Mouse (Mus musculus): Measurements from ENCODE around the gene Arhgap17.

The Arhgap17 gene

DNA sequence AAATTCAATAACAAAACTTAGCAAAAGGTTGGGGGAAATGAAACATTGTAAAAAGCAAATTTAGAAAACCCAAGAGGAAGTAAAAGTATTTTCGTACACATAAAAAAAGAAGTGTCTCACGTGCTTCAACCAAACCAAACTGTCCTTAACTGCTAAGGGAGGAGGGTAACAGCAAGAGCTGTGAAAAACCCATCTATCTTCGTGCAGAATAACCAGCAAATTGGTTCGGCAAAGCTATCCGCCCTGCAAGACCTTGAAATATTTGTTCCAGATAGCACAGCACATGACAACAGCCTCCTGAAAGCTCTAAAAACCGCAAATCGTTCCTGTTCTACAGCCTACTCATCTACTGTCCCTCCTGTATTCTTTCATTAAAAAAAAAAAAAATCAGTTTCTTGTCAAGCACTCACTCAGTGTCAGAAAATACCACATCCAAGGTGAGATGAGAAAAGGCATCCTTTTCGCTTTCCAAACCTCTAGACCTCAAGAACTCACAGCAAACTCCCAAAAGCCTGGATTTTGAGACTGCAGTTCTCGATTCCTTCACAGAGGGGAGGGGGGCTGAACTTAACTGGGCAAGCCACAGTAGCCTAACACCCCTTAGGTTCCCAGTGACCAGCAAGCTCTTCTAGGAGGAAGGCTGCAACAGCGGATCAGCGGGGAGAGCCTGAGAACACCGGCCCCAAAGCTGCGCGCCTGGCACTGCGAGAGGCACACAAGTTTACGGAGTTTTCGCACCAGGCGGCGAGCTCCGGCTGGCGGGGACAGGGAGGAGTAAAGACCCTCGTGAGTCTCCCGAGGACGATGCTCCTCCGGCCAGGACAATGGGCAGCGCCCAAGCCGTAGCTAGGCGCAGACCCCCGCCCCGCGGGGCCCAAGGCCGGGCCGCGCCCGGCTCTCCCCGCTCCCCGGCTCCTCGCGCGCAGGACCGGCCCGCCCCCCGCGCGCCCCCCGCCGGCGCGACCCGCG, 653 bp downstream of the Arhgap17 start:
- peak in 1 of 2 experiments; percentile 23 for DNase-seq (ENCODE audit: low spot score in 2 of 2)

DNA sequence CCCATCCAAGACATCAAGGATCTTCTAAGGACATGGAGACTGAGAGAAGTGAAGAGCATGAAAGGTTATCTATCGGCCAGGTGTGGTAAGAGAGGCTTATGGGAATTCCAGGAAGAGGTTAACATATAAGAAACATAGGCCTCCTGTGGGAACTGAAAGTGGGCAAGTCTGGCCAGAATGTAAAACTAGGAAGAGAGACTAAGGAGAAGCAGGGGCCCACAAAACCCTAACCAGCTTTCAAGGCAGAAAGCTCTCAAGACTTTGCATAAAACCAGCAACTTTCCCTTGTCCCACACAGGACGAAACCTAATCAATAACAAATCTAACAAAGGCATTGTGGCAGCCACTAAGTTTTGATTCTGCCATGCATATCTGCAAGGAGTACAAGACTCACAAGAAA, 1.5 kb downstream of the Arhgap17 start:
- DNase-seq (ENCODE audit: low spot score in 2 of 2), result no peak

GRCm38 (mm10) chr7:123367218-123368150, 2.2 kb downstream of the Arhgap17 start:
- peak in 1 of 2 experiments; percentile 39 for DNase-seq (ENCODE audit: low spot score in 2 of 2)

DNA sequence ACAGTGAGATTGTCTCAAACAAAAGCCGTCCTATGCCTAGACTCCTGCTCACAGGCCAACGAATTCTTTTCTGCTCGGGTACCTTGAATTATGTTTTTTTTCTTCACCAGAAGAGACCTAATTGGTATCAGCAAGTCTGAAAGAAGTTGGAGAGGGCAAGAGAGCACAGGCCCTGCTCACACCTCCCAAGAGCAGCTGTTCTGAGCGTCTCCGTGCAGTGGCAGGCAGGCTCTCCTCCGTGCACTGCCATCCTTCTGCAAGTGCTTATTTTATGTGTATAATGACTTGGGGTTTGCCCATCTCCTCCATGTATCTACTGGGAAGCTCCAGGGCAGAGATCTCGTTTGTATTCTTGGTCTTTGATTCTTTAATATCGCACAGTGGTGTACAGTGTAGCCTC, 2.9 kb downstream of the Arhgap17 start:
- no peak for DNase-seq (ENCODE audit: low spot score in 2 of 2)

DNA sequence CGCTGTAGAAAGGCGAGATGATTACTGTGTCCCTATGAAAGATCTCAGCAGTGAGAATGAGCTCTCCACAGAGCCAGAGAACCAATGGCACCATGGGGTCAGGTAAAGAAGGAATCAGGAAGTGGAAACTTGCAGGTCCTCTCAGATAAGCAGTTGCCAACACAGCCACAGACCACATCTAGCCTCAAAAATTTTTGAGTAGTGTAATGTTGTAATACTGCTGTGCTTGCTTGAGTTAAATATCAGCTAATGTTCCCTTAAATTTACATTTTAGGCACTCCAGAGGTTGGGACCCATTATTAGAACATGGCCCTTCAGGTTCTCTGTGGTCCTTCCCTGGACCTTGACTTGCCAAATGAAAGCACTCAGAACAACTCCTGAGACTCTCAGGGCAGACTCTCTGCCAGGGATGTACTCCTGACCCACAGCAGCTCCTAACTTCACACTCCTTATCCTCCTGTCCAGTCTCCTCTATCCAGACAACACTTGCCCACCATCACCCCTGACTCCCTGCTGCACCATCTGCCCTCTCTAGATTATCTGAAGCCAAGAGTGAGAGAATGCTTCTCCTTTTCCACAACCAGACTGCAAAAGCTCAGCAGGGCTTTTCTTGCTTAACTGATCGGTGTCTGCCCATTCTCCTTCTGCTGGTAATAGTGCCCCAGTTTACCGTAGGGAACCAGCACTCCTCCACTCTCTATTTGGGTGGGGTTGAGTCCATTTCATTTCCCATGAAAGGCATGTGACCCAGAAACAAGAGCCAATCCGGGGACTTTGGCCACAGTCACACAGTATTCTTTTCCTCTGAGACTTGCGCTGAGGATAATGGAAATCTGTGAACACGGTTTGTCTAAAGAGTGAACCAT, 3.6 kb downstream of the Arhgap17 start:
- no peak for DNase-seq (ENCODE audit: low spot score in 2 of 2)

- peak in 1 of 2 experiments; percentile 53 for DNase-seq (ENCODE audit: low spot score in 2 of 2)
Measured at GRCm38 (mm10) chr7:123363971-123364370, 5.7 kb downstream of the Arhgap17 start.

GRCm38 (mm10) chr7:123362806-123363205, 6.9 kb downstream of the Arhgap17 start:
- DNase-seq (ENCODE audit: low spot score in 2 of 2), result no peak

- no peak for DNase-seq (ENCODE audit: low spot score in 2 of 2)
Measured at GRCm38 (mm10) chr7:123361229-123361980, 8.3 kb downstream of the Arhgap17 start.

DNA sequence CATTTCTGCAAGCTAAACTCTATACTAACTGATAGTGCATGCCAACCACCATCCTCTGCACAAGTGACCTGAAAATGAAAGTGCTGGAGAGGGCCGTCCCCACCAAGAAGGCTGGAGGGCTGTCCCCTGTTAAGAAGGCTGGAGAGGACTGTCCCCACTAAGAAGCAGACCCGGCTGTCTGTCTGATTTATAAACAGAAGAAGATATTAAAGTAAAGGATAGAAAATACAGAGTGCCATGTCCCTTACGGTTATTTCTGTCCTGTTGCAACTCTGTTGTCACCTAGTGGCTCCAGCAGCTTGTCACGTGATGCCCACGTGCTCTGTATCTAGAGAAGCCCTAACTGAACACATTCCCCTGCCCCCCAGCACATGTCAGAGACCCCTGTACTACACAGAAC, 9.5 kb downstream of the Arhgap17 start:
- DNase-seq (ENCODE audit: low spot score in 2 of 2), result no peak

- no peak for DNase-seq (ENCODE audit: low spot score in 2 of 2)
Measured at GRCm38 (mm10) chr7:123359101-123359500, 10.6 kb downstream of the Arhgap17 start.

- DNase-seq (ENCODE audit: low spot score in 2 of 2), result no peak
Measured at GRCm38 (mm10) chr7:123356158-123356557, 13.6 kb downstream of the Arhgap17 start.

- no peak for DNase-seq (ENCODE audit: low spot score in 2 of 2)
Measured at GRCm38 (mm10) chr7:123354851-123355250, 14.9 kb downstream of the Arhgap17 start.

DNA sequence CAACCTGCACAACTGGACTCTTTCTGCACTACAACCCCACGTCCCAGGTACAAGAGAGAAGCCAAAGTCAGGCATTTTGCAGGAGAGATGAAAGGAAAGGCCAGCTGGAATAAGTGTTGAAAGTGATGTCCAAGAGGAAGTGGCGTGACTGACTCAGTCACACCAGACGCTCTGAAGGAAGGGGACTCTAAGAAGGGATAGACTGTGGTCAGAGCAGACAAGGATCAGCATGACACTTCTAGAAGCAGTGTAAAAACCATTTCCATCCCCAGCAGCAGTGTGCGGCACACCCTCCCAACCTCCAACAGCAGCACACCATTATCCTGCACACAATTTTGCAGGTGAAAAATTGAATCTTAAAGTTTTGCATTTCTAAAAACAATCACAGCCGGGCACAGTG, 15.3 kb downstream of the Arhgap17 start:
- no peak for DNase-seq (ENCODE audit: low spot score in 2 of 2)

GRCm38 (mm10) chr7:123353879-123354278, 15.8 kb downstream of the Arhgap17 start:
- no peak for DNase-seq (ENCODE audit: low spot score in 2 of 2)

DNA sequence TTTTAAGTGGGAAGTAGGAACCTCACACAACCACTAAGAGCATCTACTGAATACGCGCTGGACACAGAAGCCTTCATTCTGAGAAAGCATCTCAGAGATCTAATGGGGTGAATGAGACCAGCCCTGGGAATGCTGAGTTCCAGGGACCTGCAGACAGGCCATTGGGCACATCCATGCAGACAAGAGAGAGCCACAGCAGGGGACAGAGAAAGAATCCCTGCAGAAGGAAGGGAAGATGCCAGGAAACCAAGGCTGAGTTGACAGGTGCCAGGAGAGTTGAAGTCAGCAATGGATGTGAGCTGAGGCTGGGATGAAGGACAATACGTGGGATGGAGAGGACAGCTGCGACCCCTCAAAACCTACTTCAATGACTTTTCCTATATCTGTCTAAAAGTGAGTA, 16.6 kb downstream of the Arhgap17 start:
- no peak for DNase-seq (ENCODE audit: low spot score in 2 of 2)

DNA sequence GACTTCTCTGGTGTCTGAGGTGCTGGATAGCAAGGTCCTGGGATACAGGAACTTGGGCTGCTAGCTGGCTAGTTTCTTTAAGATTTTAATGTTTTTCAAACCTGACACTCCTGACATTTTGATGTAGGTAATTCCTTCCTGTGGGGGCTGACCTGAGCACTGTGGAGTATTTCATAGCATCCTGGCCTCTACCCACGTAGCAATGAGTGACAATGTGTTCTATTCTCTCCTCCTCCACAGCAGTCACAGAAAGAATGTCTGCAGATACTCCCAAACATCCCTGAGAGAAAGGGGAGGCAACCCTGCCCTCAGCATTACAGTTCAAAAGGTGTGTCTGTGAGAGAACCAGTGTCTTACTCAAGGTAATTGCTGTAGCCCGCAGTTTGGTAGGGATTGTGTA, 19.5 kb downstream of the Arhgap17 start:
- no peak for DNase-seq (ENCODE audit: low spot score in 2 of 2)

DNA sequence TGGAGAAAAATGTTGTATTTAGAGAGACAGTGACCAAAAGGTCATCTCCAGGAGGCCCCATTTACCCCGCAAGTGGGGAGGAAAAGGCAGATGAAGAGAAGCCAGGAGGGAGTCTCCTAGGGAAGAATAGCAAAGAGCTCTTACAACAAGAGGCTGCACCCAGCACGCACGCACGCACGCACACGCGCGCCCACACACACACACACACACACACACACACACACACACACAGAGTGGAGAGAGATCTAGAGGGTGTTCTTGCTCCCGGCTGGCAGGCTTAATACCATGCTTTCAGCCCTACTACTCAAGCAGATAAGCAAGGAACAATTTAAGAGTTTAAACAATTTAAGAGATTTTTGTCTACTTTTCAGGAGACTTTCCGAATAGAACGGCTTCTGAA, 19.9 kb downstream of the Arhgap17 start:
- no peak for DNase-seq (ENCODE audit: low spot score in 2 of 2)

DNA sequence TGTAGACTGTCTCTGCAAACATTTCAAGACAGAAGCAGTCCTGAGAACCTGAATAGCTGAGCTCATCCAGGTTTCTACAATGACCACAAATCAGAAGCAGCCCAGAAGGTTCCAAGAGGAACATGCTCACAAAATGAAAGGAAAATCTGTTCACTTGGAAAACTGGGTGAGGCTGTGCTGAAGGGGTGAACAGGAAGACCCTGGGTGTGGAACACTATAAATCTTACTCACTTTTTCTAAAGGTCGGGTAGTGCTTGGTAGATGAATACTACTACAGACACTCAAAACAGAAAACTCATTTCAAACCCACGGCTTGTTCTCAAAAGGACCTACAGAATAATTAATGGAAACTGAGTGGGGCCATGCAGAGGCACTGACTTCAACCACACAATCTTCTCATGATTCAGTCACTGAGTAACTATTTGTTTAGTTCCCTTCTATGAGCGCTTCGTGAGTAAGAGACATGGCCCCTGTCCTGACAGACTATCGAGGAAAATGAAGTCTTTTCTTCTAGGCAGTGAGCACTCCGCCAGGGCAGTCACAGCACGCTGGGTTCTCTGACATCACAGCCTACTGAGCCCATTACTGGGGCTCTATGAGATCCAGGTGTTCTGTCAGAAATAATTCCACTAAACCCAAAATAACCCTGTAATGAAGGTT, 23.0 kb downstream of the Arhgap17 start:
- no peak for DNase-seq (ENCODE audit: low spot score in 2 of 2)

- DNase-seq (ENCODE audit: low spot score in 2 of 2), result no peak
Measured at GRCm38 (mm10) chr7:123345041-123345544, 24.6 kb downstream of the Arhgap17 start.
